Mouse (Mus musculus) right cerebral cortex, adult 18-20 months (tissue): ENCODE data around the gene Chkb.

Experiments used
- DNase-seq: peaks from one replicate; pipeline ENCODE4 v3.0.0; 2022; ENCODE audit warnings: mixed read lengths

Chkb gene

GRCm38 (mm10) chr15:89390081-89390480, 39.6 kb downstream of the Chkb start:
- DNase-seq, result no peak

- DNase-seq, result no peak
Measured at GRCm38 (mm10) chr15:89387127-89387526, 42.6 kb downstream of the Chkb start.

GRCm38 (mm10) chr15:89384617-89385016, 45.1 kb downstream of the Chkb start, which contains the start of gene Klhdc7b:
Klhdc7b (plus strand) TSS chr15:89384917.
- DNase-seq, result no peak

GRCm38 (mm10) chr15:89379429-89379828, 50.3 kb downstream of the Chkb start:
- DNase-seq, result no peak

GRCm38 (mm10) chr15:89378831-89379401, 50.8 kb downstream of the Chkb start, which contains the start of gene Odf3b:
Odf3b (minus strand) TSS chr15:89379282.
- no peak for DNase-seq

- DNase-seq, result no peak
Measured at GRCm38 (mm10) chr15:89377938-89378828, 51.5 kb downstream of the Chkb start.

- no peak for DNase-seq
Measured at GRCm38 (mm10) chr15:89377362-89377761, 52.3 kb downstream of the Chkb start.

GRCm38 (mm10) chr15:89376957-89377356, 52.8 kb downstream of the Chkb start, which contains the start of gene Tymp:
Tymp (minus strand) TSS chr15:89377039.
- no peak for DNase-seq
